Mouse (Mus musculus): Measurements from ENCODE around the gene Gm5580. TPM values are rescaled to one million over a fixed set of nuclear protein-coding genes. Genes with fewer than 3 reads are reported as not detected.
"Not testable (repeated sequence)": the region's sequence is repeated elsewhere in the genome, so short reads cannot be mapped to it uniquely, and the experiment has no call there.

Gm5580 gene
- 0.17 and 0.25 TPM in 2 replicates for polyA plus RNA-seq (2012)

- not testable (repeated sequence) for TF ChIP-seq GATA1 (IDR thresholded peaks at IDR 0.05; ENCODE audit: low read length)
Measured at GRCm38 (mm10) chr6:116550841-116551240, at the start of gene Gm5580. Gene Gm5580 (plus strand): TSS chr6:116551141.

- TF ChIP-seq GATA1 (IDR thresholded peaks at IDR 0.05; ENCODE audit: low read length): not testable (repeated sequence)
Measured at GRCm38 (mm10) chr6:116506302-116507003, 44.5 kb upstream of the Gm5580 start, which contains the start of gene Olfr212. Gene Olfr212 (plus strand): TSS chr6:116506516.

DNA sequence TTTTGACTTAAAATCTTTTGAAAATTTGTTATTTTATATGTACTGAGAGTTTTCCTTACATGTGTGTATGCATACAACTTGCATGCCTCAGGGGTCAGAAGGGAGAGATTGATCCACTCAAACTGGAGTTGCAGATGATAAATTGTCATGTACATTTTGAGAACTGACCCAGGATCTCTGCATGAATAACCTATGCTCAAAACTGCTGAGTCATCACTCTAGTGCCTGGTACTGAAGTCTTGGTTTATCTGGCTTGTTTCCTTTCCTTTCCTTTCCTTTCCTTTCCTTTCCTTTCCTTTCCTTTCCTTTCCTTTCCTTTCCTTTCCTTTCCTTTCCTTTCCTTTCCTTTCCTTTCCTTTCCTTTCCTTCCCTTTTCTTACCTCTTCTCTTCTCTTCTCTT, 36.1 kb upstream of the Gm5580 start:
- no peak for TF ChIP-seq GATA1 (IDR thresholded peaks at IDR 0.05; ENCODE audit: low read length)

GRCm38 (mm10) chr6:116538156-116538555, 12.8 kb upstream of the Gm5580 start, which contains the start of gene Olfr213:
Gene Olfr213 (plus strand): TSS chr6:116538456.
- TF ChIP-seq GATA1 (IDR thresholded peaks at IDR 0.05; ENCODE audit: low read length): no peak

GRCm38 (mm10) chr6:116542500-116542899, 8.4 kb upstream of the Gm5580 start:
- TF ChIP-seq GATA1 (IDR thresholded peaks at IDR 0.05; ENCODE audit: low read length): no peak

GRCm38 (mm10) chr6:116553935-116554334, 3.0 kb downstream of the Gm5580 start, which contains the start of gene Olfr214:
Gene Olfr214 (plus strand): TSS chr6:116554235.
- TF ChIP-seq GATA1 (IDR thresholded peaks at IDR 0.05; ENCODE audit: low read length): no peak

DNA sequence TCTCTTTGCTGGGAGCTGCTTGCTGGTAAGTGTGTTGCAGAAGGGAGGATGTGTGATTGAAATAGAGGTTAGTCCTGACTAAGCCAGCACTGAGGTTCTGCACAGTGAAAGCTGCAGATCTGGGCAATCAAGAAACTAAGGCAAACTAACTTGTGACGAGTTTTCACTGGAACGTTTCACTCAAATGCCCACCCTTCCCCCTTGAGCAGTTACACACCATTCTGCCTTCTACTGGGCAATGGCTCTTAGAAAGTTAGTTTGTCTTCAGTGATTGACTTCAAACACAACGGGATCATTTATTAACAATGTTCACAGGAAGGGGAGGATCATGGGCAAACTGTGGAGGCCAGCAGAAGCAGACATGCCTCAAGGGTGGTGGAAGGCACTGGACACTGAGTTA, 4.0 kb downstream of the Gm5580 start:
- no peak for TF ChIP-seq GATA1 (IDR thresholded peaks at IDR 0.05; ENCODE audit: low read length)

DNA sequence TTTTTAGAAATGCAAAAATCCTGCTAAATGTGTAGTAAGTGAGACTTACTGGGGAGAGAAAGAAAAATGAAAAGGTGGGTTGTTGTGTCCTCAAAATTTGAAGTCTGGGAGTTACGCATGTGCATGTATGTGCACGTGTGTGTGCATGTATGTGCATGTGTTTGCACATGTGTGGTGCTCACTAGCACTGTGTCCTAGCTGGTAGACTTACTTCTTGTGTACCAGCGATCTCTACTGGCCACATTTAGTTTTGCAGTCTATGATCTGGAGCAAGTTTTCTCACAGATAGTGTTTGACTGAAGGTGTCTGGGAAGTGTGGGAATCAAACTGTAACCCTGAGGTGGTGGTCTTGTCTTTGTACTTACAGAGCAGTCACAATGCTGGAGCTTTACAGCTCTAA, 18.9 kb downstream of the Gm5580 start:
- no peak for TF ChIP-seq GATA1 (IDR thresholded peaks at IDR 0.05; ENCODE audit: low read length)

- no peak for TF ChIP-seq GATA1 (IDR thresholded peaks at IDR 0.05; ENCODE audit: low read length)
Measured at GRCm38 (mm10) chr6:116584095-116584494, 33.2 kb downstream of the Gm5580 start, which contains the start of gene Olfr215. Gene Olfr215 (minus strand): TSS chr6:116584195.

Other genes with a start within 250 kb of the Gm5580 start
- 9.5 and 13.7 TPM in 2 replicates for gene March8, start 213.1 kb upstream of the Gm5580 start, polyA plus RNA-seq (2012)
- gene Alox5, start 90.0 kb upstream of the Gm5580 start, polyA plus RNA-seq (2012): 0.12 TPM in 2 replicates
- gene Olfr211, start 62.0 kb upstream of the Gm5580 start, polyA plus RNA-seq (2012): not detected in 2 replicates
- gene Olfr212, start 44.6 kb upstream of the Gm5580 start, polyA plus RNA-seq (2012): not detected in 2 replicates
- not detected in 2 replicates for gene Olfr213, start 12.7 kb upstream of the Gm5580 start, polyA plus RNA-seq (2012)
- gene Olfr214, start 3.1 kb downstream of the Gm5580 start, polyA plus RNA-seq (2012): not detected in 2 replicates
- gene Olfr215, start 33.1 kb downstream of the Gm5580 start, polyA plus RNA-seq (2012): not detected in 2 replicates
- gene Zfp422, start 77.9 kb downstream of the Gm5580 start, polyA plus RNA-seq (2012): not detected in 2 replicates
- not detected in 2 replicates for gene Depp1, start 99.5 kb downstream of the Gm5580 start, polyA plus RNA-seq (2012)
- not detected in 2 replicates for gene Rassf4, start 122.8 kb downstream of the Gm5580 start, polyA plus RNA-seq (2012)
- gene Tmem72, start 165.8 kb downstream of the Gm5580 start, polyA plus RNA-seq (2012): under 0.01 TPM in 1 of 2 replicates, not detected in the other